Mouse (Mus musculus): ENCODE data around the gene Tmed11. TPM values are rescaled to one million over a fixed set of nuclear protein-coding genes. Genes with fewer than 3 reads are reported as not detected.

Tmed11 gene
- polyA plus RNA-seq, 1 experiment from 2014 or later = not detected

DNA sequence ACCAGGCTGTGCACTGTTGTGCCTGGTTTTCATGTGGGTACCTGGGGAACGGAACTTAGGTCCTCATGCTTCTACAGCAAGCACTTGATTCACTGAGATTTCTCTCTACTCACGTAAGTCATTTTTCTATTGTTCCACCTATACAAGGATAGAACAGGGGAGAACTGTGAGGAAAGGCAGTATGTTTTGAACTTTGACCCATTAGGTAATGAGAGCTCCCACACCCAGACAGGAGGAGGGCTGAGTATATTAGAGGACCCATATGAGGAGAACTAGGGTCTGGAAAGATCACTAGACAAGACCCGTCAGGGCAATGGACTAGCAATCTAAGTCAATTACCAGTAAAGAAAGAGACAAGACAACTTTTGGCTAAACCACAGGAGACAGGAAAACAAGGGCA is 50.5 kb downstream of the Tmed11 start:
- Histone ChIP-seq H3K4me2 (no peak overlapping the region), H3K4me3 (no peak overlapping the region), H3K4me1 (no peaks in the 10 kb centered on the region), H3K27me3 (replicated peaks) (no peaks in the 10 kb centered on the region), H3K9me3 (no peaks in the 10 kb centered on the region), H3K9ac (no peak overlapping the region), H3K27ac (replicated peaks) (no peak overlapping the region), H3K36me3 (no peaks in the 10 kb centered on the region)
- 75% methylated on average over 3 of the region's 3 CpGs for WGBS
- no peak for ATAC-seq (ENCODE audit: extremely low read depth, insufficient number of reproducible peaks, low FRiP score, low TSS enrichment)

- Histone ChIP-seq H3K4me1 (no peaks in the 10 kb centered on the region), H3K36me3 (no peaks in the 10 kb centered on the region), H3K9me3 (no peaks in the 10 kb centered on the region), H3K4me2 (no peak overlapping the region), H3K27me3 (replicated peaks) (no peaks in the 10 kb centered on the region), H3K9ac (no peak overlapping the region), H3K27ac (replicated peaks) (no peak overlapping the region), H3K4me3 (no peak overlapping the region)
- 57% methylated on average over 2 of the region's 2 CpGs for WGBS
- no peak for ATAC-seq (ENCODE audit: extremely low read depth, insufficient number of reproducible peaks, low FRiP score, low TSS enrichment)
Observed at GRCm38 (mm10) chr5:108743856-108744255, 51.3 kb downstream of the Tmed11 start.

GRCm38 (mm10) chr5:108742596-108742995 is 52.6 kb downstream of the Tmed11 start:
- H3K9me3 ChIP-seq = no peaks in the 10 kb centered on the region
- H3K27me3 ChIP-seq (replicated peaks) = no peaks in the 10 kb centered on the region
- 57% methylated on average over 2 of the region's 2 CpGs for WGBS
- H3K4me3 ChIP-seq = no peak overlapping the region
- H3K4me1 ChIP-seq = no peaks in the 10 kb centered on the region
- ATAC-seq (ENCODE audit: extremely low read depth, insufficient number of reproducible peaks, low FRiP score, low TSS enrichment) = no peak
- no peak overlapping the region for H3K9ac ChIP-seq
- H3K27ac ChIP-seq (replicated peaks) = no peak overlapping the region
- no peaks in the 10 kb centered on the region for H3K36me3 ChIP-seq
- H3K4me2 ChIP-seq = no peak overlapping the region

DNA sequence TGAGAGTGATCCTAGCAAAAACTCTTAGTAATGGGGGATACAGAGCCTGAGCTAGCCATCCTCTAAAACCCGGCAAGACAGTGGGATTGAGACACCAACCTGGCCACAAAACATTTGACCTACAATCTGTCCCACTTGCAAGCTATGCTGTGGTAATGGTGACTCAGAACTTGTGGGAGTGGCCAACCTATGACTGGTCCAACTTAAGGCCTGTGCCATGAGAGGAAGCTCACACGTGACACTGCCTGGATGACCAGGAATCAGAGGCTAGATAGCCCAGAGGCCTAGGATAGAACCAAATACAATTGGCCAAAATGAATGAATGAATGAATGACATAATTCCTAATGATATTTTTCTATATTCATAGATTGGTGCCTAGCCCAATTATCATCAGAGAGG is 53.3 kb downstream of the Tmed11 start:
- H3K9ac ChIP-seq = no peak overlapping the region
- no peaks in the 10 kb centered on the region for H3K9me3 ChIP-seq
- WGBS = 59% methylated on average over 2 of the region's 2 CpGs
- H3K36me3 ChIP-seq = no peaks in the 10 kb centered on the region
- no peak overlapping the region for H3K4me3 ChIP-seq
- H3K27ac ChIP-seq (replicated peaks) = no peak overlapping the region
- H3K4me2 ChIP-seq = no peak overlapping the region
- no peaks in the 10 kb centered on the region for H3K4me1 ChIP-seq
- H3K27me3 ChIP-seq (replicated peaks) = no peaks in the 10 kb centered on the region
- no peak for ATAC-seq (ENCODE audit: extremely low read depth, insufficient number of reproducible peaks, low FRiP score, low TSS enrichment)

GRCm38 (mm10) chr5:108727425-108727824 is 67.7 kb downstream of the Tmed11 start:
- Histone ChIP-seq H3K9ac (no peak overlapping the region), H3K4me1 (peaks cover 4% of the 10 kb centered on the region; the same call in 1 of the 2 replicates), H3K27me3 (replicated peaks) (no peaks in the 10 kb centered on the region), H3K27ac (replicated peaks) (no peak overlapping the region), H3K4me3 (no peak overlapping the region), H3K36me3 (no peaks in the 10 kb centered on the region), H3K9me3 (no peaks in the 10 kb centered on the region), H3K4me2 (no peak overlapping the region)
- WGBS = 86% methylated on average over 1 of the region's 1 CpGs
- no peak for ATAC-seq (ENCODE audit: extremely low read depth, insufficient number of reproducible peaks, low FRiP score, low TSS enrichment)

Other genes with a start within 250 kb of the Tmed11 start
- 0.74 and 0.82 TPM in 2 replicates for gene Cplx1, start 245.3 kb downstream of the Tmed11 start, polyA plus RNA-seq (2015; fragmentation: Nextera tagmentation; extraction: Ambion mirVana)
- gene Gak, start 165.6 kb downstream of the Tmed11 start, polyA plus RNA-seq (2015; fragmentation: Nextera tagmentation; extraction: Ambion mirVana) = 28.9 and 31.5 TPM in 2 replicates
- gene Tmem175, start 165.6 kb downstream of the Tmed11 start, polyA plus RNA-seq (2015; fragmentation: Nextera tagmentation; extraction: Ambion mirVana) = 17.0 and 17.9 TPM in 2 replicates
- gene Idua, start 135.0 kb downstream of the Tmed11 start, polyA plus RNA-seq (2015; fragmentation: Nextera tagmentation; extraction: Ambion mirVana) = 13.5 and 15.4 TPM in 2 replicates
- 5.9 and 6.0 TPM in 2 replicates for gene Dgkq, start 125.7 kb downstream of the Tmed11 start, polyA plus RNA-seq (2015; fragmentation: Nextera tagmentation; extraction: Ambion mirVana)
- gene Slc26a1, start 119.8 kb downstream of the Tmed11 start, polyA plus RNA-seq (2015; fragmentation: Nextera tagmentation; extraction: Ambion mirVana) = 0.62 and 0.99 TPM in 2 replicates
- 13.0 and 19.3 TPM in 2 replicates for gene Fgfrl1, start 103.0 kb downstream of the Tmed11 start, polyA plus RNA-seq (2015; fragmentation: Nextera tagmentation; extraction: Ambion mirVana)
- 0.29 and 0.34 TPM in 2 replicates for gene Rnf212, start 20.4 kb downstream of the Tmed11 start, polyA plus RNA-seq (2015; fragmentation: Nextera tagmentation; extraction: Ambion mirVana)
- not detected in 2 replicates for gene Vmn2r8, start 13.5 kb upstream of the Tmed11 start, polyA plus RNA-seq (2015; fragmentation: Nextera tagmentation; extraction: Ambion mirVana)
- gene Vmn2r9, start 57.2 kb upstream of the Tmed11 start, polyA plus RNA-seq (2015; fragmentation: Nextera tagmentation; extraction: Ambion mirVana) = not detected in 2 replicates
- not detected in 2 replicates for gene Vmn2r10, start 211.2 kb upstream of the Tmed11 start, polyA plus RNA-seq (2015; fragmentation: Nextera tagmentation; extraction: Ambion mirVana)

Measured in heart, embryonic 13.5 days (tissue).